Mouse (Mus musculus): ENCODE measurements at regions not wholly inside any gene's neighbourhood (a gene's known extent, or its start where the extent isn't known, plus 50 kb on each side); places are given as distances from the start of the nearest gene placed in this dataset.

GRCm38 (mm10) chr13:51906103-51906502 is 59.6 kb downstream of the Gadd45g start:
- no peak for DNase-seq (ENCODE audit: extremely low read depth, low read depth, low spot score)
- TF ChIP-seq CTCF (IDR thresholded peaks at IDR 0.05; ENCODE audit: low read depth, low read length): no peak
- no peak for TF ChIP-seq POLR2A (IDR thresholded peaks at IDR 0.05; ENCODE audit: extremely low read depth, insufficient read depth, low read length)
- Histone ChIP-seq H3K4me1 (ENCODE audit: control insufficient read depth, insufficient read depth, low read length) (peaks cover 12% of the 10 kb centered on the region), H3K27me3 (ENCODE audit: control insufficient read depth, insufficient read depth, low read length) (no peaks in the 10 kb centered on the region), H3K9ac (ENCODE audit: low read depth, low read length) (no peak overlapping the region), H3K4me3 (ENCODE audit: insufficient read depth, low read depth, low read length) (no peak overlapping the region), H3K27ac (replicated peaks; ENCODE audit: insufficient read depth, low read depth, low read length) (no peak overlapping the region), H3K79me2 (ENCODE audit: control insufficient read depth, insufficient read depth, low read length) (no peaks in the 10 kb centered on the region), H3K36me3 (ENCODE audit: control insufficient read depth, insufficient read depth, low read length) (no peaks in the 10 kb centered on the region)
- WGBS: 89% methylated on average over 3 of the region's 3 CpGs

- Histone ChIP-seq H3K36me3 (ENCODE audit: control insufficient read depth, insufficient read depth, low read length) (no peaks in the 10 kb centered on the region), H3K27ac (replicated peaks; ENCODE audit: insufficient read depth, low read depth, low read length) (no peak overlapping the region), H3K79me2 (ENCODE audit: control insufficient read depth, insufficient read depth, low read length) (no peaks in the 10 kb centered on the region), H3K4me1 (ENCODE audit: control insufficient read depth, insufficient read depth, low read length) (peaks cover 14% of the 10 kb centered on the region), H3K27me3 (ENCODE audit: control insufficient read depth, insufficient read depth, low read length) (no peaks in the 10 kb centered on the region), H3K4me3 (ENCODE audit: insufficient read depth, low read depth, low read length) (no peak overlapping the region), H3K9ac (ENCODE audit: low read depth, low read length) (no peak overlapping the region)
- no peak for DNase-seq (ENCODE audit: extremely low read depth, low read depth, low spot score)
- 72% methylated on average over 7 of the region's 7 CpGs for WGBS
- no peak for TF ChIP-seq CTCF (IDR thresholded peaks at IDR 0.05; ENCODE audit: low read depth, low read length)
- TF ChIP-seq POLR2A (IDR thresholded peaks at IDR 0.05; ENCODE audit: extremely low read depth, insufficient read depth, low read length): no peak
Measured at GRCm38 (mm10) chr13:51908514-51908913, 62.0 kb downstream of the Gadd45g start.

GRCm38 (mm10) chr13:51911296-51911998 is 65.0 kb downstream of the Gadd45g start:
- Histone ChIP-seq H3K9ac (ENCODE audit: low read depth, low read length) (no peak overlapping the region; the same call in 1 of the 2 replicates), H3K4me3 (ENCODE audit: insufficient read depth, low read depth, low read length) (no peak overlapping the region), H3K79me2 (ENCODE audit: control insufficient read depth, insufficient read depth, low read length) (no peaks in the 10 kb centered on the region), H3K4me1 (ENCODE audit: control insufficient read depth, insufficient read depth, low read length) (peaks cover 13% of the 10 kb centered on the region), H3K27me3 (ENCODE audit: control insufficient read depth, insufficient read depth, low read length) (no peaks in the 10 kb centered on the region), H3K27ac (replicated peaks; ENCODE audit: insufficient read depth, low read depth, low read length) (peak overlapping the region; percentile 29), H3K36me3 (ENCODE audit: control insufficient read depth, insufficient read depth, low read length) (no peaks in the 10 kb centered on the region)
- no peak for TF ChIP-seq CTCF (IDR thresholded peaks at IDR 0.05; ENCODE audit: low read depth, low read length)
- TF ChIP-seq POLR2A (IDR thresholded peaks at IDR 0.05; ENCODE audit: extremely low read depth, insufficient read depth, low read length): no peak
- WGBS: 18% methylated on average over 17 of the region's 17 CpGs
- DNase-seq (ENCODE audit: extremely low read depth, low read depth, low spot score): peak; percentile 86

GRCm38 (mm10) chr13:51912477-51912876 is 66.0 kb downstream of the Gadd45g start:
- no peak for TF ChIP-seq CTCF (IDR thresholded peaks at IDR 0.05; ENCODE audit: low read depth, low read length)
- TF ChIP-seq POLR2A (IDR thresholded peaks at IDR 0.05; ENCODE audit: extremely low read depth, insufficient read depth, low read length): no peak
- WGBS: 35% methylated on average over 5 of the region's 5 CpGs
- peak; percentile 74 for DNase-seq (ENCODE audit: extremely low read depth, low read depth, low spot score)
- H3K9ac ChIP-seq (ENCODE audit: low read depth, low read length): no peak overlapping the region
- H3K27ac ChIP-seq (replicated peaks; ENCODE audit: insufficient read depth, low read depth, low read length): no peak overlapping the region
- no peaks in the 10 kb centered on the region for H3K27me3 ChIP-seq (ENCODE audit: control insufficient read depth, insufficient read depth, low read length)
- no peaks in the 10 kb centered on the region for H3K36me3 ChIP-seq (ENCODE audit: control insufficient read depth, insufficient read depth, low read length)
- H3K79me2 ChIP-seq (ENCODE audit: control insufficient read depth, insufficient read depth, low read length): no peaks in the 10 kb centered on the region
- peaks cover 13% of the 10 kb centered on the region for H3K4me1 ChIP-seq (ENCODE audit: control insufficient read depth, insufficient read depth, low read length)
- H3K4me3 ChIP-seq (ENCODE audit: insufficient read depth, low read depth, low read length): no peak overlapping the region

GRCm38 (mm10) chr13:51912994-51913393 is 66.5 kb downstream of the Gadd45g start:
- WGBS: 99% methylated on average over 3 of the region's 3 CpGs
- H3K27ac ChIP-seq (replicated peaks; ENCODE audit: insufficient read depth, low read depth, low read length): no peak overlapping the region

GRCm38 (mm10) chr13:51916666-51917240 is 70.3 kb downstream of the Gadd45g start:
- TF ChIP-seq POLR2A (IDR thresholded peaks at IDR 0.05; ENCODE audit: extremely low read depth, insufficient read depth, low read length): no peak
- no peak for TF ChIP-seq CTCF (IDR thresholded peaks at IDR 0.05; ENCODE audit: low read depth, low read length)
- DNase-seq (ENCODE audit: extremely low read depth, low read depth, low spot score): no peak
- H3K27ac ChIP-seq (replicated peaks; ENCODE audit: insufficient read depth, low read depth, low read length): no peak overlapping the region
- H3K4me3 ChIP-seq (ENCODE audit: insufficient read depth, low read depth, low read length): no peak overlapping the region
- no peaks in the 10 kb centered on the region for H3K79me2 ChIP-seq (ENCODE audit: control insufficient read depth, insufficient read depth, low read length)
- H3K4me1 ChIP-seq (ENCODE audit: control insufficient read depth, insufficient read depth, low read length): peaks cover 11% of the 10 kb centered on the region
- WGBS: 82% methylated on average over 15 of the region's 15 CpGs
- no peak overlapping the region for H3K9ac ChIP-seq (ENCODE audit: low read depth, low read length)
- no peaks in the 10 kb centered on the region for H3K27me3 ChIP-seq (ENCODE audit: control insufficient read depth, insufficient read depth, low read length)
- no peaks in the 10 kb centered on the region for H3K36me3 ChIP-seq (ENCODE audit: control insufficient read depth, insufficient read depth, low read length)

More at GRCm38 (mm10) chr13:51912994-51913393, 66.5 kb downstream of the Gadd45g start:
- no peak overlapping the region for H3K9ac ChIP-seq (ENCODE audit: low read depth, low read length)
- no peaks in the 10 kb centered on the region for H3K79me2 ChIP-seq (ENCODE audit: control insufficient read depth, insufficient read depth, low read length)
- H3K36me3 ChIP-seq (ENCODE audit: control insufficient read depth, insufficient read depth, low read length): no peaks in the 10 kb centered on the region
- no peaks in the 10 kb centered on the region for H3K27me3 ChIP-seq (ENCODE audit: control insufficient read depth, insufficient read depth, low read length)
- DNase-seq (ENCODE audit: extremely low read depth, low read depth, low spot score): no peak
- no peak overlapping the region for H3K4me3 ChIP-seq (ENCODE audit: insufficient read depth, low read depth, low read length)
- H3K4me1 ChIP-seq (ENCODE audit: control insufficient read depth, insufficient read depth, low read length): peaks cover 13% of the 10 kb centered on the region
- TF ChIP-seq POLR2A (IDR thresholded peaks at IDR 0.05; ENCODE audit: extremely low read depth, insufficient read depth, low read length) (no peak), CTCF (IDR thresholded peaks at IDR 0.05; ENCODE audit: low read depth, low read length) (no peak)

All from liver, adult 2 months (tissue).